Mouse (Mus musculus) thymus, adult 2 months (tissue): ENCODE data around the gene Cdkn1b.

ENCODE experiments used
- CTCF ChIP-seq: fragments of 200-500 bp; IDR thresholded peaks from 2 replicates; pipeline ENCODE4 v1.5.1; 2012; ENCODE audit warnings: mild to moderate bottlenecking, control low read depth, low read length, moderate library complexity, borderline replicate concordance; ENCODE audit not compliant: control insufficient read depth, poor library complexity, insufficient read depth; ENCODE audit errors: extremely low read depth
- POLR2A ChIP-seq: fragments of 200-500 bp; IDR thresholded peaks from 2 replicates; pipeline ENCODE4 v1.6.1; 2012; ENCODE audit warnings: mild to moderate bottlenecking, low read length, control low read depth, moderate library complexity; ENCODE audit not compliant: control insufficient read depth, poor library complexity, insufficient read depth; ENCODE audit errors: extremely low read depth

DNA sequence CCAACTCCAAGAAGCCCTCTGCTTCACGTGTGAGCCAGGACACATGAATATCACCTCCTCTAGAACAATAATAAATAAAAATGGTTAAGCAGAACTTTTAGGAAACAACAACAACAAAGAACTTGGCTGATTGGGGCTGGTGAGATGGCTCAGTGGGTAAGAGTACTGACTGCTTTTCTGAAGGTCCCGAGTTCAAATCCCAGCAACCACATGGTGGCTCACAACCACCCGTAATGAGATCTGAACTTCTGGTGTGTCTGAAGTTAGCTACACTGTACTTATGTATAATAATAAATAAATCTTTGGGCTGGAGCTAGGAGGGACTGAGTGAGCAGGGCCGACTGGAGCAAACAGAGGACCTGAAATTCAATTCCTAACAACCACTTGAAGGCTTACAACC, 42.9 kb upstream of the Cdkn1b start:
- TF ChIP-seq POLR2A (no peak), CTCF (no peak)
